16 mouse cellular contexts compared by ENCODE assay signal in the genomic region with DNA sequence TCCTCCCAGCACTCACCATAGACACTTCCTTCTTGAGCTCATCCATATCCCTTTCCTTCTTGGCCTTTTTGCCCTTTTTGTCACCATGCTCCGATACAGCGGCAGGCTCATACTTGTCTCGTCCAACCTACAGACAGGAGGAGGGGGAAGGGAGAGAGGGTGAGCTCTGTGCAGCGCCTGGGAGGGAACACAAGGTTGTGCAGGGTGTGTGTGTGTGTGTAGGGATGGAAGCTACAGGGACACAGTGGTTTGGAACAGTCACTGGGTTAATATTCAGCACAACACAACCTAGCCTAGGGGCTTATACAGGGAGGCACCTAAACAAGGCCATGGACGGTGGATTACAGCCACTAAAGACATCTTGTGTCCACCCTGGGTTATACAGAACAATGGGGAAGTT. TPM values are rescaled to one million over a fixed set of nuclear protein-coding genes. Genes with fewer than 3 reads are reported as not detected.
A peak's percentile ranks its signal among the peaks of the same experiment; 100 is the strongest.
DNase-seq lines count a peak whose midpoint lies in the region; ATAC-seq and TF ChIP-seq lines count a peak whose summit lies in the region.
"Had no signal": no experiment of that assay in that cellular context is flagged by ENCODE, and none has a peak within 500 bp of the region (broad histone marks: within the 10 kb centered on the region; RNA-seq: fewer than 3 reads in every experiment).

No protein-coding gene starts in this region.

- no peak for TF ChIP-seq EP300 in heart, adult 2 months (IDR thresholded peaks at IDR 0.05; ENCODE audit: insufficient read depth, low read depth, low read length)

- peaks cover 65% of the 10 kb centered on the region for H3K36me3 ChIP-seq in heart, adult 2 months (ENCODE audit: control insufficient read depth, insufficient read depth, low read length)
- H3K36me3 ChIP-seq in megakaryocyte, embryonic 14.5 days (replicated peaks; ENCODE audit: low read length): peaks cover 72% of the 10 kb centered on the region
- H3K36me3 ChIP-seq in heart, embryonic 14.5 days (ENCODE audit: control insufficient read depth, insufficient read depth, low read length): peaks cover 60% of the 10 kb centered on the region

- no peaks in the 10 kb centered on the region for H3K9me3 ChIP-seq in megakaryocyte, embryonic 14.5 days
- no peaks in the 10 kb centered on the region for H3K9me3 ChIP-seq in heart, embryonic 14.5 days (ENCODE audit: control insufficient read depth, low read length)
- H3K9me3 ChIP-seq: forebrain, embryonic 10.5 days; limb, embryonic 15.5 days; midbrain, embryonic 12.5 days had no signal

- H3K27ac ChIP-seq in heart, adult 2 months: peak overlapping the region; percentile 84
- peak overlapping the region; percentile 84 to 99 for H3K27ac ChIP-seq in heart, embryonic 14.5 days (replicated peaks in 1 of 2; ENCODE audit: control insufficient read depth in 1 of 2, insufficient read depth in 1 of 2, low read depth in 2 of 2, low read length in 2 of 2)
- H3K27ac ChIP-seq: forebrain, embryonic 10.5 days; limb, embryonic 15.5 days; midbrain, embryonic 12.5 days had no signal

- peaks cover 4% of the 10 kb centered on the region; the same call in 1 of the 2 replicates for H3K79me2 ChIP-seq in heart, adult 2 months (replicated peaks; ENCODE audit: control insufficient read depth, insufficient read depth, low read length)

- H3K4me1 ChIP-seq in heart, adult 2 months (ENCODE audit: control insufficient read depth, insufficient read depth, low read length): peaks cover 25% of the 10 kb centered on the region
- H3K4me1 ChIP-seq in megakaryocyte, embryonic 14.5 days: peaks cover 53% of the 10 kb centered on the region
- H3K4me1 ChIP-seq in heart, embryonic 14.5 days (ENCODE audit: control insufficient read depth in 2 of 2, insufficient read depth in 2 of 2, low read length in 2 of 2): peaks cover 50 to 96% of the 10 kb centered on the region in 2 experiments

- intact Hi-C loops in heart, adult 2 months (cut with DNase I): loop anchor here (2.0 kb wide), 1 partner anchor 40 kb away; no protein-coding TSS in a partner anchor

- 0 out of 2 replicates have a peak overlapping the region, but pooled peaks have one; percentile 3 for H3K9ac ChIP-seq in heart, adult 2 months (ENCODE audit: low read depth, low read length)
- H3K9ac ChIP-seq in heart, embryonic 14.5 days (ENCODE audit: low read length): peak overlapping the region; percentile 99
- H3K9ac ChIP-seq: limb, embryonic 15.5 days; liver, postnatal 0 days; midbrain, embryonic 12.5 days had no signal

- TF ChIP-seq POLR2A in heart, adult 2 months (IDR thresholded peaks at IDR 0.05; ENCODE audit: insufficient read depth, low read depth, low read length): no peak

- no peaks in the 10 kb centered on the region for H3K27me3 ChIP-seq in heart, adult 2 months (ENCODE audit: control insufficient read depth, insufficient read depth, low read length)
- no peaks in the 10 kb centered on the region for H3K27me3 ChIP-seq in megakaryocyte, embryonic 14.5 days (replicated peaks)
- H3K27me3 ChIP-seq in heart, embryonic 14.5 days (ENCODE audit: control insufficient read depth, insufficient read depth, low read length): no peaks in the 10 kb centered on the region
- H3K27me3 ChIP-seq: limb, embryonic 15.5 days had no signal

- DNase-seq in heart, adult 2 months: no peak
- no peak for DNase-seq in heart, adult 8-10 months (ENCODE audit: low spot score)
- no peak for DNase-seq in layer of hippocampus, adult 9-11 months
- DNase-seq: adrenal gland, adult 8-10 months; kidney, postnatal 10 days; liver, postnatal 0 days; thymus, postnatal 25 days had no signal

- WGBS in heart, adult 2 months: 48% methylated on average over 5 of the region's 5 CpGs
- WGBS in heart, embryonic 14.5 days: 44% methylated on average over 5 of the region's 5 CpGs

- no peak for ATAC-seq in megakaryocyte, adult 5-6 weeks (ENCODE audit: poor library complexity, severe bottlenecking)
- no peak for ATAC-seq in heart, embryonic 14.5 days (ENCODE audit: insufficient number of reproducible peaks, insufficient read depth, low FRiP score, low read depth)
- 0 out of 2 replicates have a peak, but pooled peaks have one; percentile 6 for ATAC-seq in monocyte, adult 5-6 weeks (replicated peaks; ENCODE audit: insufficient number of reproducible peaks, low FRiP score, low TSS enrichment, poor library complexity, severe bottlenecking)
- ATAC-seq: CD4-positive, CD25-positive, alpha-beta regulatory T cell, adult 4 months; hindbrain, embryonic 16.5 days; liver, postnatal 0 days had no signal

- peak overlapping the region; percentile 78 for H3K4me2 ChIP-seq in heart, embryonic 14.5 days (ENCODE audit: low read length)
- H3K4me2 ChIP-seq: limb, embryonic 15.5 days; midbrain, embryonic 12.5 days had no signal

- TF ChIP-seq CTCF in heart, adult 2 months (IDR thresholded peaks at IDR 0.05): no peak

- no peak overlapping the region for H3K4me3 ChIP-seq in heart, adult 2 months
- H3K4me3 ChIP-seq in megakaryocyte, embryonic 14.5 days (replicated peaks): peak overlapping the region; percentile 7
- H3K4me3 ChIP-seq in heart, embryonic 14.5 days (ENCODE audit: control insufficient read depth in 1 of 2, insufficient read depth in 1 of 2, low read depth in 1 of 2, low read length in 2 of 2): 0 out of 4 replicates have a peak overlapping the region, but pooled peaks of 1 of the 2 experiments have one; percentile 20
- H3K4me3 ChIP-seq: forebrain, embryonic 10.5 days; limb, embryonic 15.5 days; midbrain, embryonic 12.5 days had no signal

RNA-seq across cellular contexts. Expression of gene Atp1a1, which starts 9.5 kb away (rescaled TPM):
- 100 to 1,000 TPM; 800 to 832 TPM for total RNA-seq in heart, adult 2 months (2021)
- polyA plus RNA-seq in heart, adult 2 months (2012; rRNA removed): 523 and 821 TPM in 2 replicates
- total RNA-seq in heart, adult 8-10 months (2022): 100 to 1,000 TPM; 757 to 917 (median 814) TPM
- 483 and 608 TPM in 2 replicates for polyA plus RNA-seq in megakaryocyte, embryonic 14.5 days (2012; ENCODE audit: insufficient read depth, low replicate concordance)
- total RNA-seq in megakaryocyte, adult 5-6 weeks (2015): 67.9 and 69.6 TPM in 2 replicates
- 120 and 132 TPM in 2 replicates for total RNA-seq in megakaryocyte, adult 5-6 weeks (2017)
- polyA plus RNA-seq in heart, embryonic 14.5 days (2014; fragmentation: Nextera tagmentation; extraction: Ambion mirVana): 486 and 537 TPM in 2 replicates
- 400 to 470 TPM (median 447 TPM) in 3 replicates for total RNA-seq in monocyte, adult 5-6 weeks (2017)
